Mouse (Mus musculus): Measurements from ENCODE around the gene Pglyrp1. TPM values are rescaled to one million over a fixed set of nuclear protein-coding genes. Genes with fewer than 3 reads are reported as not detected.
"Not testable (repeated sequence)": the region's sequence is repeated elsewhere in the genome, so short reads cannot be mapped to it uniquely, and the experiment has no call there.

Gene Pglyrp1
- 72.2 and 201 TPM in 2 replicates for polyA plus RNA-seq (2011; ENCODE audit: insufficient read depth, insufficient read length, low replicate concordance, missing spikeins)

DNA sequence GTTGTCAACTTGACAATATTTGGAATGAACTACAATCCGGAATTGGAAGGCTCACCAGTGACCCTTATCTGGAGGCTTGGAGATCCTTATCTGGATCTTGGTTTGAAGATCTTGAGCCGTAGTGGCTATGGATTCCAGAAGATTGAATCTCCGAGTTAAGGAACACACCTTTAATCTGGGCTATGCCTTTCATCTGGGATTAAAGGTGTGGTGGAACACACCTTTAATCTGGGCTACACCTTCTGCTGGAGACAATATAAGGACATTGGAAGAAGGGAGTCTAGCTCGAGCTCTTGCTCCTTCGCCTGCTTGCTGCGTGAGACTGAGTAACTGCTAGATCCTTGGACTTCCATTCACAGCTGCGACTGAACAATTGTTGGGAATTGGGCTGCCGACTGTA is at the start of gene Pglyrp1:
TSS of gene Pglyrp1 (plus strand) at position 301 of the 400 bp plus-strand sequence.
- WGBS = 80% methylated on average over 1 of the region's 8 CpGs
- H3K27ac ChIP-seq (ENCODE audit: control insufficient read depth, insufficient read depth, low read depth, low read length, poor library complexity); H3K4me3 ChIP-seq (replicated peaks; ENCODE audit: control insufficient read depth, low read depth, low read length); H3K4me1 ChIP-seq (ENCODE audit: control insufficient read depth, insufficient read depth, low read length): not testable (repeated sequence)

DNA sequence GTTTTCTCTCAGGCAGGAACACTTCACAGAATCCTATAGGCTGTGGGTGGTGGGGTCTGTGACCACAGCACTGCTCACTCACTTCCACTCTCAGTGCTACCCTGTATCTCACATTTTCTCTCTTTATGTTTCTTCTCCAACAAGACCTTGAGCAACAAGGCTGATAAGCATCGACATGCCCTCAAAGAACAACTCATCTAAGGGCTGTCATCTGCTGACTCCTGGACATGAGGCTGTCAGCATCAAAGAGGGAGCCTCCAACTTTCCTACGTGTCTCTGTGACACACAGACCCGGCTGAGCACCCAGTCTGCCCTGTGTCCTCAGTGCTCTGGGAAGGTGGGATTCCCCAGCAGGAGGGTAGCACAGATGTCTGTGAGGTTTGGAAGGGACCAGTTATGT is 49.6 kb upstream of the Pglyrp1 start, which contains the start of gene Psg17:
TSS of gene Psg17 (minus strand) at position 101 of the 400 bp plus-strand sequence.
- Histone ChIP-seq H3K27ac (ENCODE audit: control insufficient read depth, insufficient read depth, low read depth, low read length, poor library complexity) (no peak within 1 kb of the TSS), H3K4me1 (ENCODE audit: control insufficient read depth, insufficient read depth, low read length) (no peaks in the 10 kb centered on the region), H3K4me3 (replicated peaks; ENCODE audit: control insufficient read depth, low read depth, low read length) (no peak within 1 kb of the TSS)
- WGBS = 68% methylated on average over 3 of the region's 3 CpGs
- TF ChIP-seq POLR2A (IDR thresholded peaks at IDR 0.05; ENCODE audit: borderline replicate concordance, control insufficient read depth, low read depth, low read length) (no peak), CTCF (IDR thresholded peaks at IDR 0.05; ENCODE audit: control insufficient read depth, insufficient read depth, low read length) (no peak)

DNA sequence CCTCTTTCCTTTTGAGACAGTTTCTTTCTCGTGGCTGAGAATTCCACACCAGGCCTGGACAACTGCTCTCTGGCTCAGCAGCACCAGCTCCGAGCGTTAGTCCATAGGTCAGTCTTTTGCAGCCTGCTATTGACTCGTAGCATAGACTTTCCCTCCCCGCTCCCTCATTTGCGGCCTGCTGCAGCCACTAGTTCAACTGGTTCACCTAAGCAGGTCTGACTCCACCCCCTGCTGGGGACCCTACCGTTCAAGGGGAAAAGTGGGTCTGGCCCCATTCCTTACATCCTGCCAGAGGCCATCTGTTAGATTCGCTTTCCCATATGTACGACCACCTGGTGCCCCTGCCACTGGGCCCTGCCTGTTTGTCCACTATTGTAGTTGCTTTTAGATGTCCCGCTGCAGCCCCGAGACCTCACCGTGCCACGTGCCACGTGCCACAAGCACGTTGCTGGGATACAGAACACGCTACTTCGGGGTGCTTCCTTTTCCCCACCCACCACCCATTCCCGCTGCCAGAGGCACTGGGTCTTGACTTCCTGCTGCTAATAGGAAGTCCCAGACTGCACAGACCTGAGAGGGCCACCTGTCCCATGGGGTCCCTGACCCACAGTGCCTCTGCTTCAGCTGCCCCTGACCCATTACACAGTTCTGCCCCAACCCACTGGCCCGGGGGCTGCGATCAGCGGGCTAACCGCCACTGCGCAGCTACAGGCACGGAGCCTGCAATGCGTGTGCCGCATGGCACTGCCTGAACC is 43.2 kb upstream of the Pglyrp1 start:
- Histone ChIP-seq H3K4me1 (ENCODE audit: control insufficient read depth, insufficient read depth, low read length) (no peaks in the 10 kb centered on the region), H3K4me3 (replicated peaks; ENCODE audit: control insufficient read depth, low read depth, low read length) (no peak overlapping the region), H3K27ac (ENCODE audit: control insufficient read depth, insufficient read depth, low read depth, low read length, poor library complexity) (no peak overlapping the region)
- TF ChIP-seq POLR2A (IDR thresholded peaks at IDR 0.05; ENCODE audit: borderline replicate concordance, control insufficient read depth, low read depth, low read length) (no peak), CTCF (IDR thresholded peaks at IDR 0.05; ENCODE audit: control insufficient read depth, insufficient read depth, low read length) (no peak)
- 66% methylated on average over 26 of the region's 26 CpGs for WGBS

DNA sequence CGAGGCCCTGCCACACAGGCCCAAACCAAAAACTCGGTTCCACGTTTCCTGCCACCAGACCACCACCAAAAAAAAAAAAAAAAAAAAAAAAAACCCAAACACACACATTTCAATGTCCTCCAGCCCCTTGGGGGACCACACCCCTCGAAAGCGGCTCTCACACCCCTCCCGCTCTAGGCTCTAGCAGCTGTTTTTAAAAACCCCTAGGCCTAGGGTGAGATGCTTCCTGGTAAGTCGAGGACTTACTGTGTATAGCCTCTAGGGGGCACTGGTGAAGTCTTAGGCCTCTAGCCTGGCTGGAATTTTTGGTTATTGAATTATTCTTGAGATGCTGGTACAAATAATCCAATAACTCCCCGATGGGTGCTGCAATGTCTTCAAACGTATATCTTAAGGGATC is 42.5 kb upstream of the Pglyrp1 start:
- H3K4me3 ChIP-seq (replicated peaks; ENCODE audit: control insufficient read depth, low read depth, low read length) = no peak overlapping the region
- no peaks in the 10 kb centered on the region for H3K4me1 ChIP-seq (ENCODE audit: control insufficient read depth, insufficient read depth, low read length)
- no peak for TF ChIP-seq POLR2A (IDR thresholded peaks at IDR 0.05; ENCODE audit: borderline replicate concordance, control insufficient read depth, low read depth, low read length)
- TF ChIP-seq CTCF (IDR thresholded peaks at IDR 0.05; ENCODE audit: control insufficient read depth, insufficient read depth, low read length) = no peak
- whole genome bisulfite sequencing = 71% methylated on average over 9 of the region's 9 CpGs
- no peak overlapping the region for H3K27ac ChIP-seq (ENCODE audit: control insufficient read depth, insufficient read depth, low read depth, low read length, poor library complexity)

DNA sequence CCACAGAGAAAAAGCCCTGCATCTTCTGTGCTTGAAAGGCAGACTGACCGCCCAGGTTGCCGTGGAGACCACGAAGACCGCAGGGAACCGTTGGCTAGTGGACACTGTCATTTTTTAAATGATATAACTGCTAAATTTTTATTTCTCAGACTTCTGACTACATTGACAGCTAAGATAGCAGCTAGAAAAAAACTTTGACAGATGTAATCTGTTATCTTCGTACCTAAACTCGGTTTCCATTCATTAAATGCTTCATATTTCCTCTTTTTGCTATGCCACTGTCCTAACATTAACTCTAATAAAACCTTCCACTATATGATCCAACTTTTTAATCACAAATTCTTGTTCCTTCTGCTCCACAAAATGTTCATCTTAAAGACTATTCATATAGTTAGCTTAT is 41.6 kb upstream of the Pglyrp1 start:
- WGBS = 77% methylated on average over 7 of the region's 7 CpGs
- Histone ChIP-seq H3K27ac (ENCODE audit: control insufficient read depth, insufficient read depth, low read depth, low read length, poor library complexity) (no peak overlapping the region), H3K4me3 (replicated peaks; ENCODE audit: control insufficient read depth, low read depth, low read length) (no peak overlapping the region), H3K4me1 (ENCODE audit: control insufficient read depth, insufficient read depth, low read length) (no peaks in the 10 kb centered on the region)
- TF ChIP-seq POLR2A (IDR thresholded peaks at IDR 0.05; ENCODE audit: borderline replicate concordance, control insufficient read depth, low read depth, low read length) (no peak), CTCF (IDR thresholded peaks at IDR 0.05; ENCODE audit: control insufficient read depth, insufficient read depth, low read length) (no peak)

DNA sequence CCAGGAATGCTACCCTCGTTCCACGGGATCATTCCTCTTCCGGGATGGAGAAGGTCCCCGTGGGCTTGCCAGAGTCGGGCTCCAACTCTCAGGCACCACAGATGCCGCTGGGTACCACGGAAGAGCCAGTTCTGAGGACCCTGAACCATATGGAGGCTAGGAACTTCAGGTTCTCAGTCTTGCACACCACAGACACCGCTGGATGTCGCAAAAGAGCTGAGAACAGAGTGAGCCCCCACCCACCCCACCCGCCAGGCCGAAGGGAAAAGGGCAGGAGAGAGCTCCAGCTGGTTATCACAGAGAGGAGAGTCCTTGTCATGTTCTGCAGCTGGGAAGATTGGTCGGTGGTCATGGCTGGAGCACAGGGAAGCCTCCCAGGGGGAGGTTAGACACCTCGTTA is 38.8 kb upstream of the Pglyrp1 start:
- no peak overlapping the region for H3K27ac ChIP-seq (ENCODE audit: control insufficient read depth, insufficient read depth, low read depth, low read length, poor library complexity)
- 41% methylated on average over 13 of the region's 13 CpGs for WGBS
- TF ChIP-seq POLR2A (IDR thresholded peaks at IDR 0.05; ENCODE audit: borderline replicate concordance, control insufficient read depth, low read depth, low read length) (no peak), CTCF (IDR thresholded peaks at IDR 0.05; ENCODE audit: control insufficient read depth, insufficient read depth, low read length) (no peak)
- no peak overlapping the region for H3K4me3 ChIP-seq (replicated peaks; ENCODE audit: control insufficient read depth, low read depth, low read length)
- H3K4me1 ChIP-seq (ENCODE audit: control insufficient read depth, insufficient read depth, low read length) = no peaks in the 10 kb centered on the region

DNA sequence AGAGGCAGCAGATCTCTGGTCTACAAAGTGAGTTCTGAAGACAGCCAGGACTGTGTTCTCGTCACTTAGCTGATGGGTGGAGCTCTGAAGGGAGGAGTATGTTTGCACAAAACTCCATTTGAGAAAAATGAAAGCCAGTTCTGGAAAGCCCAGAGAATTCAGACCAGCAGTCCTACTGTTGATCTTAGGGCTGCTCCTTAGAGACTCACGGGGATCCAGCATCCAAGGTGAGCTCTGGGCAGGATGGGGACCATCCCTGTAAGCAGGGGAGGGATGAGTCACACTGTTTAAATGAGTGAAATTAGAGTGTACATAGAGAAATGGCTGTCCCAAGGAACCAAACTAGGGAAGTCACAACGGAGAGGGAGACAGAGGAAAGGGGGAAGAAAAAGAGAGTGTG is 31.3 kb upstream of the Pglyrp1 start, which contains the start of gene Mill2:
TSS of gene Mill2 (plus strand) at position 102 of the 400 bp plus-strand sequence.
- TF ChIP-seq POLR2A (IDR thresholded peaks at IDR 0.05; ENCODE audit: borderline replicate concordance, control insufficient read depth, low read depth, low read length) (no peak), CTCF (IDR thresholded peaks at IDR 0.05; ENCODE audit: control insufficient read depth, insufficient read depth, low read length) (no peak)
- Histone ChIP-seq H3K4me3 (replicated peaks; ENCODE audit: control insufficient read depth, low read depth, low read length) (peak within 1 kb of the TSS; percentile 46), H3K4me1 (ENCODE audit: control insufficient read depth, insufficient read depth, low read length) (peaks cover 1% of the 10 kb centered on the region; the same call in 1 of the 2 replicates), H3K27ac (ENCODE audit: control insufficient read depth, insufficient read depth, low read depth, low read length, poor library complexity) (peak within 1 kb of the TSS; percentile 63)
- WGBS = 9% methylated on average over 3 of the region's 3 CpGs

DNA sequence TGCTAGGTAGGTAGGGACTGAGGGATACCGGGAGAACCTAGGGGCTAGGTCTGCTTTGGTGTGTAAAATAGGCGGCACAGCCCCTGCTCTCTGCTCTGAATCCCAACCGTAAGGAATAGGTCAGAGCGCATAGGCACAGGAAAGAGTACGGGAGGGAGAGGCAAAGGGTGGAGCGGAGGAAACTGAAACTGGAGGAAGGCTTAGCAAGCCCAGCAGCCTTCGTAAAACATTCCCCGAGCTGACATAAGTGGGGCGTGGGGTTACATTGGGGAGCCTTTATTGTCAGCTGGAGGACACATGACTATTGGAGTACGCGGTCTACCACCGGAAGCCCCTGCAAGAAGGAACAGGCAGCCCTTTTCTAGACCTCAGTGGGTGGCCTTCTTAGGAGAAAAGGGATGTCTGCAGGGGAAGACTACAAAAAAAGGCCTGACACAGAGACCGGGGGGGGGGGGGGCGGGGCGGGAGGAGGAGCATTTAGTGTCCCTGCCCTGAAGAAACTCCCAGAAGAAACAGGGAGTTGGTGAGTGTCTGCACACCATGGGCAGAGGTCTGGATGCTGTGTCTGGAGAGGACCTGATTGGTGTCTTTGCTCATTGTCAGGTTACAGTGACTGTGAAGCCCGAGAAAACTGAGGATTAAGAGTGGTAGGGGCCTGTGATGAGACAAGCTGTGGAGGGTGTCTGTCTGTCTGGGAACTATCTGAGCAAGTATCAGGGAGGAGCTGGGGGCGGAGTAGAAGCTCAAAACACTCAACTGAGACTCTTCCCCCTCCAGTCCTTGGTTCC is 30.6 kb upstream of the Pglyrp1 start:
- WGBS = 3% methylated on average over 17 of the region's 17 CpGs
- TF ChIP-seq CTCF (IDR thresholded peaks at IDR 0.05; ENCODE audit: control insufficient read depth, insufficient read depth, low read length) = no peak
- TF ChIP-seq POLR2A (IDR thresholded peaks at IDR 0.05; ENCODE audit: borderline replicate concordance, control insufficient read depth, low read depth, low read length) = no peak
- H3K4me3 ChIP-seq (replicated peaks; ENCODE audit: control insufficient read depth, low read depth, low read length) = peak overlapping the region; percentile 46
- peaks cover 1% of the 10 kb centered on the region; the same call in 1 of the 2 replicates for H3K4me1 ChIP-seq (ENCODE audit: control insufficient read depth, insufficient read depth, low read length)
- H3K27ac ChIP-seq (ENCODE audit: control insufficient read depth, insufficient read depth, low read depth, low read length, poor library complexity) = peak overlapping the region; percentile 63

All from bone marrow, adult 2 months (tissue).